Mouse (Mus musculus): ENCODE measurements around the gene Zfp759. TPM values are rescaled to one million over a fixed set of nuclear protein-coding genes. Genes with fewer than 3 reads are reported as not detected.
"Not testable (repeated sequence)": the region's sequence is repeated elsewhere in the genome, so short reads cannot be mapped to it uniquely, and the experiment has no call there.

Zfp759 gene
- polyA plus RNA-seq, 1 experiment = 3.7 TPM

GRCm38 (mm10) chr13:67124460-67124859 lies 3.0 kb downstream of the Zfp759 start:
- DNase-seq (ENCODE audit: low read depth) = no peak
- TF ChIP-seq CTCF (IDR thresholded peaks at IDR 0.05; ENCODE audit: borderline replicate concordance, extremely low read depth, insufficient read depth, insufficient read length) (no peak), POLR2A (IDR thresholded peaks at IDR 0.05; ENCODE audit: borderline replicate concordance, extremely low read depth, insufficient read depth, insufficient read length, poor library complexity, severe bottlenecking) (no peak)

- DNase-seq (ENCODE audit: low read depth) = not testable (repeated sequence)
These were observed 6.0 kb downstream of the Zfp759 start for GRCm38 (mm10) chr13:67127507-67127906.

- peak; percentile 97 for DNase-seq (ENCODE audit: low read depth)
- no peak; the same call in 1 of the 2 replicates for TF ChIP-seq POLR2A (IDR thresholded peaks at IDR 0.05; ENCODE audit: borderline replicate concordance, extremely low read depth, insufficient read depth, insufficient read length, poor library complexity, severe bottlenecking)
- peak; percentile 12; the same call in 1 of the 2 replicates for TF ChIP-seq CTCF (IDR thresholded peaks at IDR 0.05; ENCODE audit: borderline replicate concordance, extremely low read depth, insufficient read depth, insufficient read length)
These were observed 6.7 kb downstream of the Zfp759 start for GRCm38 (mm10) chr13:67128038-67128721.

- DNase-seq (ENCODE audit: low read depth) = not testable (repeated sequence)
These were observed 44.7 kb downstream of the Zfp759 start for GRCm38 (mm10) chr13:67166122-67166521.

GRCm38 (mm10) chr13:67172991-67173722 lies 51.7 kb downstream of the Zfp759 start, which contains the start of gene Rsl1:
Gene Rsl1, plus strand, starts transcription at chr13:67173182.
- peak; percentile 82 for DNase-seq (ENCODE audit: low read depth)

GRCm38 (mm10) chr13:67173723-67174055 lies 52.2 kb downstream of the Zfp759 start:
- peak; percentile 14 for DNase-seq (ENCODE audit: low read depth)
- TF ChIP-seq CTCF (IDR thresholded peaks at IDR 0.05; ENCODE audit: borderline replicate concordance, extremely low read depth, insufficient read depth, insufficient read length) (no peak), POLR2A (IDR thresholded peaks at IDR 0.05; ENCODE audit: borderline replicate concordance, extremely low read depth, insufficient read depth, insufficient read length, poor library complexity, severe bottlenecking) (no peak)

Other genes with a start within 250 kb of the Zfp759 start
- gene Gm10767, start 216.7 kb upstream of the Zfp759 start, polyA plus RNA-seq (2012; rRNA removed) = 2.9 and 3.2 TPM in 2 replicates
- gene Zfp712, start 60.5 kb upstream of the Zfp759 start, polyA plus RNA-seq (2012; rRNA removed) = 2.9 and 3.4 TPM in 2 replicates
- gene Zfp708, start 23.7 kb upstream of the Zfp759 start, polyA plus RNA-seq (2012; rRNA removed) = 5.5 and 5.6 TPM in 2 replicates
- gene Gm28557, start 13.1 kb upstream of the Zfp759 start, polyA plus RNA-seq (2012; rRNA removed) = 1.7 and 2.1 TPM in 2 replicates
- 0.03 and 0.25 TPM in 2 replicates for gene Rslcan18, start 5.4 kb upstream of the Zfp759 start, polyA plus RNA-seq (2012; rRNA removed)
- gene Rsl1, start 51.5 kb downstream of the Zfp759 start, polyA plus RNA-seq (2012; rRNA removed) = 3.8 and 4.2 TPM in 2 replicates
- 1.4 and 1.6 TPM in 2 replicates for gene Zfp455, start 72.8 kb downstream of the Zfp759 start, polyA plus RNA-seq (2012; rRNA removed)
- gene Zfp458, start 156.8 kb downstream of the Zfp759 start, polyA plus RNA-seq (2012; rRNA removed) = 3.6 and 5.3 TPM in 2 replicates
- 1.8 and 2.6 TPM in 2 replicates for gene Zfp457, start 184.8 kb downstream of the Zfp759 start, polyA plus RNA-seq (2012; rRNA removed)
- 2.2 and 2.3 TPM in 2 replicates for gene Zfp595, start 210.9 kb downstream of the Zfp759 start, polyA plus RNA-seq (2012; rRNA removed)
- gene Gm28044, start 238.9 kb downstream of the Zfp759 start, polyA plus RNA-seq (2012; rRNA removed) = 0.30 TPM in 1 of 2 replicates, not detected in the other
- gene Zfp953, start 238.9 kb downstream of the Zfp759 start, polyA plus RNA-seq (2012; rRNA removed) = 0.66 and 0.70 TPM in 2 replicates